Mouse (Mus musculus) midbrain, embryonic 11.5 days (tissue): ENCODE results near the gene Rps2. TPM values are rescaled to one million over a fixed set of nuclear protein-coding genes. Genes with fewer than 3 reads are reported as not detected.
"Not testable (repeated sequence)": the region's sequence is repeated elsewhere in the genome, so short reads cannot be mapped to it uniquely, and the experiment has no call there.

Source experiments
- ATAC-seq: fragments of 200-750 bp; cut with Nextera tagmentation; 2 replicates; pipeline ENCODE4 v1.8.0; 2017; ENCODE audit warnings: moderate TSS enrichment, moderate library complexity; ENCODE audit not compliant: low FRiP score
- DNase-seq: peaks from one replicate; pipeline ENCODE4 v3.0.0; 2015; ENCODE audit warnings: low spot score; ENCODE audit errors: missing footprints
- H3K27ac ChIP-seq: fragments of 300-500 bp; sonication (generic); 2 replicates; pipeline ENCODE4 v1.5.1; 2014; ENCODE audit warnings: low read depth, low read length
- H3K27me3 ChIP-seq: fragments of 300-500 bp; sonication (generic); 2 replicates; pipeline ENCODE4 v1.6.1; 2014; ENCODE audit warnings: mild to moderate bottlenecking, low read length, moderate library complexity, mixed read lengths; ENCODE audit not compliant: control insufficient read depth, insufficient read depth
- H3K36me3 ChIP-seq: fragments of 300-500 bp; sonication (generic); 2 replicates; pipeline ENCODE4 v1.6.1; 2014; ENCODE audit warnings: mild to moderate bottlenecking, low read length, moderate library complexity, mixed read lengths; ENCODE audit not compliant: control insufficient read depth, insufficient read depth
- H3K4me1 ChIP-seq: fragments of 300-500 bp; sonication (generic); 2 replicates; pipeline ENCODE4 v1.6.1; 2014; ENCODE audit warnings: low read length; ENCODE audit not compliant: control insufficient read depth, insufficient read depth
- H3K4me2 ChIP-seq: fragments of 300-500 bp; sonication (generic); 2 replicates; pipeline ENCODE4 v1.6.1; 2014; ENCODE audit warnings: mild to moderate bottlenecking, moderate library complexity
- H3K4me3 ChIP-seq: fragments of 300-500 bp; sonication (generic); 2 replicates; pipeline ENCODE4 v1.5.1; 2014; ENCODE audit warnings: low read depth, low read length
- H3K9ac ChIP-seq: fragments of 300-500 bp; sonication (generic); 2 replicates; pipeline ENCODE4 v1.6.1; 2014; ENCODE audit warnings: low read length
- H3K9me3 ChIP-seq: fragments of 300-500 bp; sonication (generic); 2 replicates; pipeline ENCODE4 v1.6.1; 2016; ENCODE audit warnings: low read length; ENCODE audit not compliant: control insufficient read depth
- WGBS: fragments of 180-500 bp; shearing (Covaris S2); extraction: QIAGEN DNeasy Blood & Tissue Kit; methylation state at CpG from one replicate; pipeline ENCODE4 v1.1.7; 2014; 5-methylcytosine and 5-hydroxymethylcytosine counted together
- polyA plus RNA-seq: library from polyadenylated mRNA; unstranded; fragments of >200 nt; fragmentation: Nextera tagmentation; extraction: Ambion mirVana; gene quantifications from 2 replicates; pipeline ENCODE4 v1.2.1, GENCODE M21; 2014

Rps2 gene
- polyA plus RNA-seq, 1 experiment from 2014 or later, result 1,392 TPM

DNA sequence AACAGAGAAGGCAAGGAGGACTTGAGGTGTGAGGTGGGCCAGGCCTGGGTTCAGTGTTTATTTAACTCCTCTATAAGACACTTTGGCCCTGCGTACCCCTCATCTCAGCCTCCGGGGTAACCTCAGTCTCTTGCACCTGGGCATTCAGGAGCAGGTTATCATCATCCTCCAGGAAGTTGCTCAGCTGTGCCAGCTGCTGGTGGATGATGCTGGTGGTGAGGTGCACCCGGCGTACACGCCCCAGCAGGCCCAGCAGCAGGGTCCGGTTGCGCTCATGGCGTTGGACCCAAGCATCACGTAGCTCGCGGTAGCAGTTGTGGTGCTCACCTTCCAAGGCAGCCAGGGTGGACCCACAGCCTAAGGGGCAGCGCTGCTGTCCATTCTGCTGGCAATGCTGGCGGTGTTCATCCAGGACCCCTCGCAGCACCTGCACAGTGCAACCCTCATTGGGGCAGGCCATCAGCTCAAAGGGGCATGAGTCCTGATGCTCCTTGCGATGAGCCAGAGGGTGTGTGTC lies 1.7 kb upstream of the Rps2 start:
- Histone ChIP-seq H3K4me1 (peaks cover 2% of the 10 kb centered on the region), H3K27ac (no peak overlapping the region), H3K36me3 (0 out of 2 replicates have a peak, but pooled peaks cover under 1% of the 10 kb centered on the region), H3K9me3 (no peaks in the 10 kb centered on the region), H3K9ac (no peak overlapping the region), H3K4me3 (no peak overlapping the region), H3K4me2 (no peak overlapping the region), H3K27me3 (no peaks in the 10 kb centered on the region)
- 88% methylated on average over 15 of the region's 15 CpGs for WGBS
- DNase-seq, result no peak
- ATAC-seq, result no peak

DNA sequence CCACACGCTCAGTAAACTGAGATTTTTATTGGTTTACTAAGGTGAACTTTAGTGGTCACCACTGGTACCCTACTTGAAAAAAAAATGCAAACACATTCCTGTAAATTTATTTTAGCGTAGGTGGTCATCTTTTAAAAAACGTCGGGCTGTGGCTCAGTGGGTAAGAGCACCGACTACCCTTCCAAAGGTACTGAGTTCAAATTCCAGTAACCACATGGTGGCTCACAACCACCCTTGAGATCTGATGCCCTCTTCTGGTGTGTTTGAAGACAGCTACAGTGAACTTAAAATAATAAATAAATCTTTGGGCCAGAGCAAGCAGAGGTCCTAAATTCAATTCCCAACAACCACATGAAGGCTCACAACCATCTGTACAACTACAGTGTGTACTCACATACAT lies 1.0 kb downstream of the Rps2 start:
- DNase-seq, H3K9me3 ChIP-seq, ATAC-seq, H3K27ac ChIP-seq, H3K27me3 ChIP-seq: not testable (repeated sequence)
- peaks cover 11% of the 10 kb centered on the region for H3K36me3 ChIP-seq
- H3K4me3 ChIP-seq, result peak overlapping the region; percentile 88
- peak overlapping the region; percentile 93 for H3K9ac ChIP-seq
- 66% methylated on average over 5 of the region's 5 CpGs for WGBS
- peak overlapping the region; percentile 55 for H3K4me2 ChIP-seq
- H3K4me1 ChIP-seq, result peaks cover 15% of the 10 kb centered on the region

DNA sequence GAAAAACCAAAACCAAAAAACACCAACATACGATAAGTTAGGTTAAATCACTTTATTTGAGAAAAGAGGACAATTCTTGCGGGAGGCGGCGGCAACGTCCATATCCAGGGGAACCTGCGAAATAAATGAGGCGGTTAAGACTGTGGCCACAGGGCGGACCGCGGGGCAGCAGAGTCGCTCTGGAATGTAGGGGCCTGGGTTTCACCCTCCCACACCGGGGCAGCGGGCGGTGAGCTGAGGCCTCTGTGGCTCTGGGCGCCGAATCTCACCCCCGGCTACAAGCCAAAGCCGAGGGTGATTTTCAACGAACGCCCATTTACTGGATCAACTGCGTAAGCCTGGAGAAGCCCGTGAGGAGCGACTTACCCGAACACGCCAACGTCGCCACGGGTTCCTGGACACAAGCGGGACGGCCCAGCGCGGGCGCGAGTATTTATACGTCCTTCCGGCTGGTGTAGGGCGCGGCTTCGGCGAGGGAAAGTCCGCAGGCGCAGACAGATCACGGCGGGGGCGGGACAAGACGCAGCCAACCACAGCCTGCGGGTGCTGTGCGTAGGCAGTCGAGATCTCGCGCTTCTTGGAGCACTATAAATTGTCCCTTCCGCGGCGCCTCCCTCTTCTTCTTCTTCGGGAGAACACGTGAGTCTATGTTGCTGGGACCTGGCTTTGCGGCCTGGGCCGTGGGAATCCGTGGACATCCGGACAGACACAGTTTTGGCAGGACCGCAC lies 1.7 kb downstream of the Rps2 start:
- DNase-seq (peak; percentile 99), ATAC-seq (peak; percentile 98)
- under 1% methylated on average over 61 of the region's 61 CpGs for WGBS
- H3K4me2 ChIP-seq, result peak overlapping the region; percentile 88
- peak overlapping the region; percentile 93 for H3K9ac ChIP-seq
- peaks cover 11% of the 10 kb centered on the region for H3K36me3 ChIP-seq
- H3K27me3 ChIP-seq, result no peaks in the 10 kb centered on the region
- peak overlapping the region; percentile 88 for H3K4me3 ChIP-seq
- H3K9me3 ChIP-seq, result no peaks in the 10 kb centered on the region
- peaks cover 15% of the 10 kb centered on the region for H3K4me1 ChIP-seq
- H3K27ac ChIP-seq, result peak overlapping the region; percentile 58

DNA sequence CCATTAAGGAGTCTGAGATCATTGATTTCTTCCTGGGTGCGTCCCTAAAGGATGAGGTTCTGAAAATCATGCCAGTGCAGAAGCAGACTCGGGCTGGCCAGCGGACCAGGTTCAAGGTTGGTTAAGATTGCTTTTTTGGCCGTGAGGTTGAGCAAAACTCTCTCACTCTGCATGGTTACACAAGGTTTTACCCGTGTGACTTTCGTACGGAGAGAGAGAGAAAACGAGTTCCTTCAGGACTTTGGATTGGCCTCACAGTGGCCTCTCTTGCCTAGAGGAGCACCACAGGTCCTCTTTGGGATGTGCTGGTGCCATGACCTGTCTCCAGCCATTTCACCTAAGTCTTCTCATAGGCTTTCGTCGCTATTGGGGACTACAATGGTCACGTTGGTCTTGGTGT lies 2.7 kb downstream of the Rps2 start:
- H3K4me1 ChIP-seq, result peaks cover 15% of the 10 kb centered on the region
- ATAC-seq, H3K27me3 ChIP-seq, H3K27ac ChIP-seq, H3K9me3 ChIP-seq: not testable (repeated sequence)
- WGBS, result 2% methylated on average over 11 of the region's 11 CpGs
- DNase-seq, result peak; percentile 86
- H3K4me3 ChIP-seq, result peak overlapping the region; percentile 88
- H3K9ac ChIP-seq, result peak overlapping the region; percentile 82
- peak overlapping the region; percentile 88 for H3K4me2 ChIP-seq
- peaks cover 11% of the 10 kb centered on the region for H3K36me3 ChIP-seq

DNA sequence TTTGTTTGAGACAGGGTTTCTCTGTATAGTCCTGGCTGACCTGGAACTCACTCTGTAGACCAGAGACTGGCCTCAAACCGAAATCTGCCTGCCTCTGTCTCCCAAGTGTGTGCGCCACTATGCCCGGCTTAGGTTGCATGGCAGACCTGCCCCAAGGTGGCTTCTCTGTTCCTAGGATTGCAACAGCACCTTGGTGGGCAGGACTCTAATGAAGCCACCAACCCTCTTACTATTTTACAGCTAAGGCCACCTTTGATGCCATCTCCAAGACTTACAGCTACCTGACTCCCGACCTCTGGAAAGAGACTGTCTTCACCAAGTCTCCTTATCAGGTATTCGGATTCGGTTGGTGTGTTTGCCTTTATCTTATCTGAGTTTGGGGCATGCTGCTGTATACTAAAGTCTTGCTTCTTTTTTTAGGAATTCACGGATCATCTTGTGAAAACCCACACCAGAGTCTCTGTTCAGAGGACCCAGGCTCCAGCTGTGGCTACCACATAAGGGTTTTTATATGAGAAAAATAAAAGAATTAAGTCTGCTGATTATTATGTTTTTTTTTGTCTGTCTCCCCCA lies 3.6 kb downstream of the Rps2 start:
- H3K9me3 ChIP-seq, H3K27me3 ChIP-seq, ATAC-seq, H3K27ac ChIP-seq: not testable (repeated sequence)
- DNase-seq, result peak; percentile 83
- Histone ChIP-seq H3K4me3 (peak overlapping the region; percentile 88), H3K4me2 (peak overlapping the region; percentile 88), H3K4me1 (peaks cover 15% of the 10 kb centered on the region), H3K9ac (peak overlapping the region; percentile 47), H3K36me3 (peaks cover 11% of the 10 kb centered on the region)
- WGBS, result 76% methylated on average over 7 of the region's 7 CpGs

DNA sequence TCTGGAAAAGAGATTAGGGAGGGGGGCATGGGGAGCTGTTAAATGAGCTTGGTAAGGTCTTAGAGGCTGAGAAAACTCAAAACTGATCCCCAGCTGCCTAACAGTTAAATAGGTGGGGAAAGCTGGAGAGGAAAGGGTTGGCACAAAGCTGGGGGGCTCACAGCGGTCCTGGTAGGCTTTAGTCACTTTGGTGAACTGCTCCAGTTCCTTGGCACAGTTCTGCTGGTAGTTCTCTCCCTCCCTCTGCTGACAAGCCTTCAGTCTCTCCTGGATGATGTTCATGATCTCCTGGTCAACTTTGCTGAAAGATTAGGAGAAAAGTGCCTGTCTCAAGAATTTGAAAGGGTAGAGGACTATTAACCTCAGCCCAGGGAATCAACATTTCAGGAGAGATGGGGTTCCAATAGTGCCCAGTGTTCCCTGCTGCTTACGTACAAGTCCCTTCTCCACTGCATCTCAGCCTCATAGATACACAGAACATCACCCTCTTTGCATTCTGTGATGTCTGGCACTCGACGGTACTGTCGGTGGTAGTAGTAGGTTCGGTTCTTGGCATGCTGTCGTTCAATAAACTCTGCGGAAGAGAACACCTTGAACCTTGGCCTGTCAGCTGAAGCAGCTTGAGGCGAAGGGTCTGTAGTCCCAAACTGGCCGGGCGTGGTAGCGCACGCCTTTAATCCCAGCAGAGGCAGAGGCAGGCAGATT lies 4.5 kb downstream of the Rps2 start:
- Histone ChIP-seq H3K27ac (no peak overlapping the region), H3K9ac (no peak overlapping the region; the same call in 1 of the 2 replicates)
- WGBS, result 40% methylated on average over 13 of the region's 13 CpGs

DNA sequence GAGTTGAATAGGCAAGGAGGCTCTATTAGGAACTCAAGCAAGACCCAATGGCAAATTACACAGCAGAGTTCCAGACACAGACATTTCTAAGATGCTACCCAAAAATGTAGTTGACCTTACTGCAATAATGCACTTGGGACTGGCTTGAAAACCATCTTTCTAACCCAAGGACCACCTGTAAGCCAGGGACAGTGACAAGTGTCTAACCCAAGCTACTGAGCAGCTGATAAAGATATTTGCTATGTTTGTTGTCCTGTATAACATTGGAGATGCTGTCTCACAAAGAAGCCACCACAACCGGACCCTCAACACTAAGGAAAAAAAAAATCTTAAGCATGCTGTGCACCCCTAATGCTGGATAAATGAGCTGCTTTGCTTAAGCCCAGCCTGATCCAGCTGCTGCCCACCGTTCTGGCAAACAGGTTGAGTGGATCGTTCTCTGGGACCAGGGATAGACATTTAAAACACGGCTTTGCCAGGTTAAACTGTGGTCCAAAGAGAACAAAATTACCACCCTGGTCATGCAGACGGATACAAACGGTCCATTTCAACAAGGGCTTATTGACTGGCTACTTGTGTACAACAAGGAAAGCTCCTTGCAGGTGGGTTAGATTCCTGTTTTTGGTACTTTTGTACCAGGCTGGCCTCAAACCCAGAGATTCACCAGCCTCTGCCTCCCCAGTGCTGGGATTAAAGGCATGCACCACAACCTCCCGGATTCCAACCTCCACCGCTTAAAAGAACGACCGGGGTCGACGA lies 5.4 kb downstream of the Rps2 start:
- H3K27ac ChIP-seq, result no peak overlapping the region
- ATAC-seq, result no peak
- no peaks in the 10 kb centered on the region for H3K27me3 ChIP-seq
- peak overlapping the region; percentile 74 for H3K9ac ChIP-seq
- H3K4me2 ChIP-seq, result peak overlapping the region; percentile 74
- peaks cover 11% of the 10 kb centered on the region for H3K36me3 ChIP-seq
- DNase-seq, result peak; percentile 91
- 4% methylated on average over 12 of the region's 12 CpGs for WGBS
- peaks cover 15% of the 10 kb centered on the region for H3K4me1 ChIP-seq
- peak overlapping the region; percentile 50 for H3K4me3 ChIP-seq
- H3K9me3 ChIP-seq, result no peaks in the 10 kb centered on the region

More for the DNA sequence above, 4.5 kb downstream of the Rps2 start:
- DNase-seq (peak; percentile 89), ATAC-seq (no peak)
- Histone ChIP-seq H3K4me1 (peaks cover 15% of the 10 kb centered on the region), H3K4me2 (no peak overlapping the region; the same call in 1 of the 2 replicates), H3K9me3 (no peaks in the 10 kb centered on the region), H3K4me3 (0 out of 2 replicates have a peak overlapping the region, but pooled peaks have one; percentile 3), H3K27me3 (no peaks in the 10 kb centered on the region), H3K36me3 (peaks cover 11% of the 10 kb centered on the region)

DNA sequence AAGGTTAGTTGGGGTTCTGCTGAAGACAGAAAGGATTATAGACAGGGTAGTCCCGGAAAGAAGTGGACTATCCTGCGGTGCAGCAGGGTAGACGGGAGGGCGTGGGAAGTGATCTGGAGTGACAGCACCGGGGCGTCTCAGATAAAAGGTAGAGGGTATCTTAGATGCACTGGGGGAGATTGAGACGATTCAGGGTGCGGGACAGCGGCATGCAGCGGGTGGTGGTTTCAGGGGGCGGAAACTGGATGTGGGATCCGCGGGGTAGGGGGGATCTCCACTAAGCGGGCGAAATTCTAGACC lies 5.9 kb downstream of the Rps2 start:
- DNase-seq, result no peak

More for the DNA sequence above, 5.9 kb downstream of the Rps2 start:
- H3K9ac ChIP-seq, result peak overlapping the region; percentile 74
- peaks cover 15% of the 10 kb centered on the region for H3K4me1 ChIP-seq
- H3K36me3 ChIP-seq, result peaks cover 11% of the 10 kb centered on the region
- peak overlapping the region; percentile 33 for H3K27ac ChIP-seq
- 0% methylated on average over 15 of the region's 15 CpGs for WGBS
- peak overlapping the region; percentile 50 for H3K4me3 ChIP-seq
- no peak for ATAC-seq
- no peaks in the 10 kb centered on the region for H3K27me3 ChIP-seq
- H3K4me2 ChIP-seq, result peak overlapping the region; percentile 74
- H3K9me3 ChIP-seq, result no peaks in the 10 kb centered on the region
